Mouse (Mus musculus) CH12.LX (cell line): Measurements from ENCODE around the gene Vsig2. TPM values are rescaled to one million over a fixed set of nuclear protein-coding genes. Genes with fewer than 3 reads are reported as not detected.
A peak's percentile ranks its signal among the peaks of the same experiment; 100 is the strongest.

Experiments used
- DNase-seq: peaks from one replicate; pipeline ENCODE4 v3.0.0-alpha.2; 2013; ENCODE audit errors: extremely low read depth
- H3K27ac ChIP-seq: 2 replicates; pipeline ENCODE4 v1.5.1; 2012; ENCODE audit warnings: low read depth, mild to moderate bottlenecking, control low read depth, moderate library complexity; ENCODE audit not compliant: insufficient read depth
- H3K27me3 ChIP-seq: replicated peaks from 2 replicates; pipeline ENCODE3; 2012; ENCODE audit warnings: inconsistent platforms
- H3K36me3 ChIP-seq, 2 experiments: replicated peaks in 1 of 2; 2 replicates each; pipeline versions ENCODE3 to v1.6.1; 2012; ENCODE audit warnings: inconsistent platforms in 1 of 2, low read length in 1 of 2, mild to moderate bottlenecking in 1 of 2, mixed read lengths in 1 of 2, moderate library complexity in 1 of 2; ENCODE audit not compliant: control insufficient read depth in 1 of 2, insufficient read depth in 1 of 2
- H3K4me1 ChIP-seq, 2 experiments: 2 replicates each; pipeline ENCODE4 v1.6.1; 2012; ENCODE audit warnings: inconsistent platforms in 1 of 2, moderate library complexity in 1 of 2; ENCODE audit not compliant: insufficient read depth in 2 of 2, control insufficient read depth in 1 of 2
- H3K4me2 ChIP-seq: 2 replicates; pipeline ENCODE4 v1.6.1; 2012; ENCODE audit warnings: low read depth, mild to moderate bottlenecking, control low read depth; ENCODE audit not compliant: poor library complexity, insufficient read depth, severe bottlenecking
- H3K4me3 ChIP-seq, 3 experiments: fragments of 150-350 bp in 1 of 3; sonication (generic) in 1 of 3; replicated peaks in 1 of 3; 2 replicates each; pipeline versions ENCODE3 to v1.5.1; 2011 to 2012; ENCODE audit warnings: low read depth in 2 of 3, low read length in 2 of 3, mild to moderate bottlenecking in 2 of 3, moderate library complexity in 2 of 3, control low read depth in 1 of 3, improper control_type of control experiment in 1 of 3, inconsistent platforms in 1 of 3, mixed read lengths in 1 of 3; ENCODE audit not compliant: poor library complexity in 1 of 3
- H3K79me2 ChIP-seq: replicated peaks from 2 replicates; pipeline ENCODE4 v1.6.1; 2012; ENCODE audit warnings: mild to moderate bottlenecking, moderate library complexity; ENCODE audit not compliant: control insufficient read depth, poor library complexity, insufficient read depth, severe bottlenecking; ENCODE audit errors: extremely low read depth
- H3K9ac ChIP-seq: 2 replicates; pipeline ENCODE4 v1.6.1; 2012; ENCODE audit warnings: low read depth, mild to moderate bottlenecking, control low read depth, moderate library complexity; ENCODE audit not compliant: insufficient read depth
- H3K9me3 ChIP-seq: replicated peaks from 2 replicates; pipeline ENCODE3; 2012; ENCODE audit warnings: low read length, inconsistent platforms, mixed read lengths
- CHD1 ChIP-seq: IDR thresholded peaks from 2 replicates; pipeline ENCODE4 v1.6.1; 2012; ENCODE audit warnings: low read depth, low read length, improper control_type of control experiment, inconsistent platforms
- CHD2 ChIP-seq: IDR thresholded peaks from 2 replicates; pipeline ENCODE4 v1.6.1; 2011; ENCODE audit warnings: low read length, improper control_type of control experiment
- EP300 ChIP-seq: IDR thresholded peaks from 2 replicates; pipeline ENCODE4 v1.6.1; 2011; ENCODE audit warnings: low read length, improper control_type of control experiment
- GABPA ChIP-seq: IDR thresholded peaks from 2 replicates; pipeline ENCODE4 v1.6.1; 2012; ENCODE audit warnings: low read depth, low read length, improper control_type of control experiment, inconsistent platforms; ENCODE audit not compliant: insufficient replicate concordance
- IRF4 ChIP-seq: IDR thresholded peaks from 2 replicates; pipeline ENCODE4 v1.6.1; 2014; ENCODE audit warnings: low read depth, mild to moderate bottlenecking, inconsistent platforms, low read length, improper control_type of control experiment
- JUN ChIP-seq: IDR thresholded peaks from 2 replicates; pipeline ENCODE4 v1.6.1; 2011; ENCODE audit warnings: low read depth, mild to moderate bottlenecking, low read length, improper control_type of control experiment, moderate library complexity; ENCODE audit not compliant: insufficient read depth
- JUND ChIP-seq: conservative IDR thresholded peaks from 2 replicates; pipeline ENCODE4 v1.6.1; 2011; ENCODE audit warnings: low read depth, low read length, improper control_type of control experiment
- MAFK ChIP-seq: IDR thresholded peaks from 2 replicates; pipeline ENCODE4 v1.6.1; 2011; ENCODE audit warnings: low read length, improper control_type of control experiment; ENCODE audit not compliant: insufficient replicate concordance
- MAX ChIP-seq: IDR thresholded peaks from 2 replicates; pipeline ENCODE4 v1.6.1; 2011; ENCODE audit warnings: low read length, improper control_type of control experiment
- MAZ ChIP-seq: IDR thresholded peaks from 2 replicates; pipeline ENCODE4 v1.6.1; 2012; ENCODE audit warnings: low read depth, mild to moderate bottlenecking, inconsistent platforms, low read length, improper control_type of control experiment, moderate library complexity
- MXI1 ChIP-seq: IDR thresholded peaks from 2 replicates; pipeline ENCODE4 v1.6.1; 2011; ENCODE audit warnings: mild to moderate bottlenecking, low read depth, low read length, improper control_type of control experiment
- MYC ChIP-seq: IDR thresholded peaks from 2 replicates; pipeline ENCODE4 v1.6.1; 2011; ENCODE audit warnings: low read depth, mild to moderate bottlenecking, improper control_type of control experiment, low read length
- NELFE ChIP-seq: IDR thresholded peaks from 2 replicates; pipeline ENCODE4 v1.6.1; 2011; ENCODE audit warnings: low read depth, low read length, improper control_type of control experiment
- PAX5 ChIP-seq: IDR thresholded peaks from 2 replicates; pipeline ENCODE4 v1.6.1; 2012; ENCODE audit warnings: low read length, inconsistent platforms, mixed read lengths
- RAD21 ChIP-seq: IDR thresholded peaks from 2 replicates; pipeline ENCODE4 v1.6.1; 2011; ENCODE audit warnings: low read depth, mild to moderate bottlenecking, low read length, improper control_type of control experiment, moderate library complexity
- RCOR1 ChIP-seq: conservative IDR thresholded peaks from 2 replicates; pipeline ENCODE4 v1.6.1; 2012; ENCODE audit warnings: low read depth, mild to moderate bottlenecking, inconsistent platforms, low read length, improper control_type of control experiment
- TBP ChIP-seq: conservative IDR thresholded peaks from 2 replicates; pipeline ENCODE4 v1.6.1; 2011; ENCODE audit warnings: low read depth, low read length, improper control_type of control experiment
- TCF12 ChIP-seq: IDR thresholded peaks from 2 replicates; pipeline ENCODE4 v1.6.1; 2014; ENCODE audit warnings: low read depth, mild to moderate bottlenecking, inconsistent platforms, low read length, improper control_type of control experiment
- USF1 ChIP-seq: IDR thresholded peaks from 2 replicates; pipeline ENCODE4 v1.6.1; 2014; ENCODE audit warnings: low read depth, mild to moderate bottlenecking, inconsistent platforms, low read length, improper control_type of control experiment
- ZKSCAN1 ChIP-seq: IDR thresholded peaks from 2 replicates; pipeline ENCODE4 v1.6.1; 2012; ENCODE audit warnings: low read depth, inconsistent platforms, low read length, improper control_type of control experiment, borderline replicate concordance
- dilution Hi-C: fragments of 300-500 bp; cut with MboI; formaldehyde crosslinking; loops from 2 replicates; pipeline ENCODE4 v1.14.3; 2020; ENCODE audit warnings: low sequenced_read_pairs; ENCODE audit not compliant: extremely low pct_unique_long_range_greater_than_20kb, extremely low pct_ligation_motif_present
- in situ Hi-C: fragments of 300-500 bp; cut with MboI; formaldehyde crosslinking; loops from 3 replicates; pipeline ENCODE4 v1.14.3; 2019; ENCODE audit warnings: low sequenced_read_pairs, low pct_ligation_motif_present, low pct_unique_long_range_greater_than_20kb, mixed read lengths
- polyA plus RNA-seq: library from polyadenylated mRNA; unstranded; fragments of >175 nt; gene quantifications from 2 replicates; pipeline ENCODE4 v1.2.1, GENCODE M21; 2012; ENCODE audit warnings: low read depth; ENCODE audit not compliant: insufficient read length
- total RNA-seq, 2 experiments: library from RNA; depleted of rRNA; stranded (reverse); fragments of 300-350 nt in 1 of 2; fragments of >200 nt in 1 of 2; gene quantifications; 2 replicates each; pipeline ENCODE4 v1.2.3; 2012 to 2014

Gene Vsig2
- total and polyA plus RNA-seq, 3 experiments, result not detected

DNA sequence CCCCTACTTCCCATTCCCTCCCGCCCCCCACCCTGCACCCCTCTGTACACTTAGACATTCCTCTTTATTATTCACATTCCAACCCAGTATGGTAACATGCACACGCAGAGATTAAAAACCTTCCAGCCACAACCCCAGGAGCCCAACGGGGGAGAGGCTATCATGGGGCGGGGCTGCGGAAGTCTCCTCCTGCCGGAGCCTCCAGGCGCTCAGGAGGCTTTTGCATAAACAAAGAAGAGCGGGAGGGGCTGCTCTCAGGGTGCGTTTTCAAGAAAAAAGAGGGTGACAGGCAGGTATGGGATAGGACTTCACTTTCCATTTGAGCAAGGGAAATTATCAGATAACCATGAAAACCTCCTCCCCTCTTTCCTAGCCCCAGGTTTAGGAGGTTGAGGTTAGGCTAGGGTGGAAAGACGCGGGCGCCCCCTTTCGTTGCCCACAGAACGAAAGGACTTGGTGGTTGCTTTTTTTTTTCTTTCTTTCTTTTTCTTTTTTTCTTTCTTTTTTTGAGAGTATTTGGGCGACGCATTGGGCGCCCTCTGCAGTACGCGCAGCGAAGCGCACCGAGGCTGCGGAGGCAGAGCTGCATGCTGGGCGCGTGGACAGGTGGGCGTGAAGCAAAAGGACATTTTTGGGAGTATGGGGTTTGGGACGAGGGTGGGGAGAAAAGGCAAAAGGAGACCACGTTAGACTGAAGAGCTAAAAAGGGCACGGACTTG lies 5.6 kb downstream of the Vsig2 start (continued):
- peak; percentile 52; the same call in 1 of the 2 replicates for TF ChIP-seq NELFE
- TF ChIP-seq TCF12, result 0 out of 2 replicates have a peak, but pooled peaks have one; percentile 23
- no peak for TF ChIP-seq PAX5
- TF ChIP-seq TBP, result no peak
- TF ChIP-seq MAZ, result peak; percentile 94
- TF ChIP-seq GABPA, result no peak
- TF ChIP-seq MAFK, result no peak
- no peak for TF ChIP-seq USF1
- TF ChIP-seq RCOR1, result no peak
- TF ChIP-seq IRF4, result peak; percentile 74
- peak; percentile 61 for TF ChIP-seq RAD21
- peak; percentile 33; the same call in 1 of the 2 replicates for TF ChIP-seq EP300

DNA sequence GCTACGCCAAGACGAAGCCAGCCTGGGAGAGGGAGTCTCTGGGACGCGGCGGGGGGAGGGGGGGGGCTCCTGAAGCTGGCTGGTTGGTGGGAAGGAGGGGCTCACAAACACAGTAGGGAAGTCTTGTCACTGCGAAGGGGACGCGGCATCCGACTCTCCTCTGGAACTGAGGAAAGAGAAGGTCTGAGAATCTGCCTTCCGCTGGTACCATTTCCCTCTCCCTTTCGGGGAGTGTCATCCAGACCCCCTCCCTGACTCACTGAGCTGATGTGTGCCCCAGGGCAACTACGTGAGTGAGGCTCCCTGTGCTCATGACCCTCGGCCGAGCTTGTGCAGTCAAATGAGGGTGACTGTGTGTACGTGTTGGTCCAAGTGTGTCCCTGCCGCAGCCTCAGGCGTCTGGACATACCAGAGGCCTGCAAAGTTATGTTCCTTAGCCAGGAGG lies 6.1 kb downstream of the Vsig2 start:
- H3K4me2 ChIP-seq, result peak overlapping the region; percentile 72
- H3K9ac ChIP-seq, result no peak overlapping the region
- no peak overlapping the region for H3K27ac ChIP-seq
- peak overlapping the region; percentile 16 to 50 (median 30) for H3K4me3 ChIP-seq
- dilution Hi-C loops, result no loop called here
- no peaks in the 10 kb centered on the region for H3K36me3 ChIP-seq
- no peak for TF ChIP-seq TBP
- TF ChIP-seq CHD2, result no peak
- no peak for TF ChIP-seq ZKSCAN1
- TF ChIP-seq MXI1, result no peak
- no peak for TF ChIP-seq JUN
- TF ChIP-seq JUND, result no peak
- no peak for TF ChIP-seq PAX5
- no peak for TF ChIP-seq MAFK
- TF ChIP-seq CHD1, result no peak
- no peak for TF ChIP-seq GABPA
- TF ChIP-seq MAX, result no peak
- no peak for TF ChIP-seq MYC
- H3K9me3 ChIP-seq, result no peaks in the 10 kb centered on the region
- H3K79me2 ChIP-seq, result no peaks in the 10 kb centered on the region
- in situ Hi-C loops, result loop anchor here (10.0 kb wide), 2 partner anchors 80 to 120 kb away; no protein-coding TSS in a partner anchor
- peaks cover 5 to 16% of the 10 kb centered on the region in 2 experiments for H3K4me1 ChIP-seq
- H3K27me3 ChIP-seq, result peaks cover 5% of the 10 kb centered on the region
- DNase-seq, result no peak
